Mouse (Mus musculus) thymus, adult 2 months (tissue): ENCODE measurements around the gene Cldn14. TPM values are rescaled to one million over a fixed set of nuclear protein-coding genes. Genes with fewer than 3 reads are reported as not detected.
"Not testable (repeated sequence)": the region's sequence is repeated elsewhere in the genome, so short reads cannot be mapped to it uniquely, and the experiment has no call there.

Experiments used
- DNase-seq: peaks from one replicate; pipeline ENCODE4 v3.0.0; 2021
- H3K27ac ChIP-seq: fragments of 200-500 bp; 2 replicates; pipeline ENCODE4 v1.5.1; 2012; ENCODE audit warnings: low read length, control low read depth; ENCODE audit not compliant: control insufficient read depth, insufficient read depth
- H3K27me3 ChIP-seq: fragments of 200-500 bp; 2 replicates; pipeline ENCODE4 v1.6.1; 2012; ENCODE audit warnings: mild to moderate bottlenecking, low read length, moderate library complexity, mixed read lengths; ENCODE audit not compliant: control insufficient read depth, insufficient read depth
- H3K36me3 ChIP-seq: fragments of 200-500 bp; 2 replicates; pipeline ENCODE4 v1.6.1; 2012; ENCODE audit warnings: mild to moderate bottlenecking, low read length, moderate library complexity; ENCODE audit not compliant: control insufficient read depth, insufficient read depth
- H3K4me1 ChIP-seq: fragments of 200-500 bp; replicated peaks from 2 replicates; pipeline ENCODE4 v1.6.1; 2012; ENCODE audit warnings: low read length; ENCODE audit not compliant: control insufficient read depth, insufficient read depth
- H3K4me3 ChIP-seq: fragments of 200-500 bp; 2 replicates; pipeline ENCODE4 v1.5.1; 2012; ENCODE audit warnings: mild to moderate bottlenecking, low read length, control low read depth, moderate library complexity; ENCODE audit not compliant: control insufficient read depth, insufficient read depth
- CTCF ChIP-seq: fragments of 200-500 bp; IDR thresholded peaks from 2 replicates; pipeline ENCODE4 v1.5.1; 2012; ENCODE audit warnings: mild to moderate bottlenecking, control low read depth, low read length, moderate library complexity, borderline replicate concordance; ENCODE audit not compliant: control insufficient read depth, poor library complexity, insufficient read depth; ENCODE audit errors: extremely low read depth
- POLR2A ChIP-seq: fragments of 200-500 bp; IDR thresholded peaks from 2 replicates; pipeline ENCODE4 v1.6.1; 2012; ENCODE audit warnings: mild to moderate bottlenecking, low read length, control low read depth, moderate library complexity; ENCODE audit not compliant: control insufficient read depth, poor library complexity, insufficient read depth; ENCODE audit errors: extremely low read depth
- WGBS: fragments of 180-500 bp; shearing (Covaris S2); methylation state at CpG from one replicate; pipeline ENCODE4 v1.1.7; 2018; 5-methylcytosine and 5-hydroxymethylcytosine counted together
- polyA plus RNA-seq: library from polyadenylated mRNA; depleted of rRNA; stranded (reverse); fragments of >200 nt; gene quantifications from 2 replicates; pipeline ENCODE4 v1.2.3, GENCODE M21; 2012

The Cldn14 gene
- polyA plus RNA-seq, 1 experiment = 0.26 TPM

DNA sequence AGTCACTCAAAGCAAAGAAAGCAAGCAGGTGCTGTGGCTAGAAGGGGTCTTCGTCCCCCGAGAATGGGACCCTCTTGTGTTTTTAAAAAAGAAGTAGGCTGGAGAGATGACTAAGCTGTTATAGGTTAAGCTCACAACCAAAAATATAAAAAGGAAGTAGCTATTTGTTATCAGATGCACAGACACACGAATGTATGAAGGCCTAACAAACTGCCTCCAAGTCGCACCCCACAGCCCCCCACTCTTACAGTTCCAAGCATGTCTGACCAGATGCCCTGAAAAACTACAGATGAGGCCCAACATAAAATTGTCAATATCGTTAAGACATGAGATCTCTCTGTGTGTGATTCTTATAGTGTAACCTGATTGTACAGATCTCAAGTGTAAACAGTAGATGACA is 23.6 kb upstream of the Cldn14 start:
- no peaks in the 10 kb centered on the region for H3K4me1 ChIP-seq
- no peaks in the 10 kb centered on the region for H3K36me3 ChIP-seq
- no peaks in the 10 kb centered on the region for H3K27me3 ChIP-seq
- 14% methylated on average over 5 of the region's 5 CpGs for WGBS
- no peak overlapping the region for H3K4me3 ChIP-seq
- TF ChIP-seq CTCF (no peak), POLR2A (no peak)
- no peak overlapping the region for H3K27ac ChIP-seq
- no peak for DNase-seq

GRCm38 (mm10) chr16:94023352-94024280 is 15.0 kb upstream of the Cldn14 start:
- Histone ChIP-seq H3K27ac (no peak overlapping the region), H3K4me1 (no peaks in the 10 kb centered on the region), H3K4me3 (no peak overlapping the region), H3K36me3 (no peaks in the 10 kb centered on the region), H3K27me3 (no peaks in the 10 kb centered on the region)
- TF ChIP-seq CTCF = no peak
- no peak for TF ChIP-seq POLR2A
- no peak for DNase-seq
- WGBS = 64% methylated on average over 28 of the region's 28 CpGs

GRCm38 (mm10) chr16:94019725-94020124 is 11.1 kb upstream of the Cldn14 start:
- 68% methylated on average over 8 of the region's 8 CpGs for WGBS
- H3K27me3 ChIP-seq, H3K4me1 ChIP-seq, H3K36me3 ChIP-seq, H3K27ac ChIP-seq, H3K4me3 ChIP-seq: not testable (repeated sequence)
- DNase-seq = peak; percentile 22
- TF ChIP-seq CTCF = peak; percentile 28; the same call in 1 of the 2 replicates

- Histone ChIP-seq H3K27ac (no peak overlapping the region), H3K4me3 (no peak overlapping the region), H3K4me1 (no peaks in the 10 kb centered on the region), H3K36me3 (no peaks in the 10 kb centered on the region), H3K27me3 (no peaks in the 10 kb centered on the region)
- TF ChIP-seq POLR2A (no peak), CTCF (no peak)
- WGBS = 88% methylated on average over 4 of the region's 4 CpGs
- no peak for DNase-seq
These were observed 9.3 kb upstream of the Cldn14 start for GRCm38 (mm10) chr16:94017953-94018352.

DNA sequence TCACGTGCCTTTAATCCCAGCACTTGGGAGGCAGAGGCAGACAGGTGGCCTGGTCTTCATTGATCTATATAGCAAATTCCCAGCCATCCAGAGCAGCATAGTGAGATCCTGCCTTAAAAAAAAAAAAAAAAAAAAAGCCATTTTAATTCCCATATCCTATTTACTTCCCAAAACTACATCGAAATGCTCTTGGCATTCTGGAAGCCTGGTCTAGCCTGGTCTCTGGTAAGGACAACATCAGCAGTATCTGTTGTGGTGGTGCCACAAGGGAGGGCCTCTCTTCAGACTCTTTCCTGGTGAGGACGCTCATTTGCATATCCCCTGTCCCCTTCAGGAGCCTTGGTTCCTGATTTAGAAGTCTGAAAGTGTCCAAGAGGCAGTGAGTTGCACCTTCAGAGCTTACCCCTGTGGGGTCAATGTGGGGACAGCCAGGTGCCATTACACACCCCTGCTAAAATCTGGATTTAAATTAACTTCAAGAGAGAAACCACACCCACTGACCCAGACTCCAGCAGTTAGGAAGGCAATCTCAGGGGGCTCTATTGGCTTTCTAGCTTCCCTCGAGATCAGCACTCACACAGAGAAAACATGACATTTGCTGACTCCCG is 6.0 kb upstream of the Cldn14 start:
- no peaks in the 10 kb centered on the region for H3K4me1 ChIP-seq
- H3K4me3 ChIP-seq = no peak overlapping the region
- no peaks in the 10 kb centered on the region for H3K27me3 ChIP-seq
- no peak for DNase-seq
- no peak for TF ChIP-seq CTCF
- no peak for TF ChIP-seq POLR2A
- WGBS = 90% methylated on average over 5 of the region's 5 CpGs
- no peak overlapping the region for H3K27ac ChIP-seq
- H3K36me3 ChIP-seq = no peaks in the 10 kb centered on the region

DNA sequence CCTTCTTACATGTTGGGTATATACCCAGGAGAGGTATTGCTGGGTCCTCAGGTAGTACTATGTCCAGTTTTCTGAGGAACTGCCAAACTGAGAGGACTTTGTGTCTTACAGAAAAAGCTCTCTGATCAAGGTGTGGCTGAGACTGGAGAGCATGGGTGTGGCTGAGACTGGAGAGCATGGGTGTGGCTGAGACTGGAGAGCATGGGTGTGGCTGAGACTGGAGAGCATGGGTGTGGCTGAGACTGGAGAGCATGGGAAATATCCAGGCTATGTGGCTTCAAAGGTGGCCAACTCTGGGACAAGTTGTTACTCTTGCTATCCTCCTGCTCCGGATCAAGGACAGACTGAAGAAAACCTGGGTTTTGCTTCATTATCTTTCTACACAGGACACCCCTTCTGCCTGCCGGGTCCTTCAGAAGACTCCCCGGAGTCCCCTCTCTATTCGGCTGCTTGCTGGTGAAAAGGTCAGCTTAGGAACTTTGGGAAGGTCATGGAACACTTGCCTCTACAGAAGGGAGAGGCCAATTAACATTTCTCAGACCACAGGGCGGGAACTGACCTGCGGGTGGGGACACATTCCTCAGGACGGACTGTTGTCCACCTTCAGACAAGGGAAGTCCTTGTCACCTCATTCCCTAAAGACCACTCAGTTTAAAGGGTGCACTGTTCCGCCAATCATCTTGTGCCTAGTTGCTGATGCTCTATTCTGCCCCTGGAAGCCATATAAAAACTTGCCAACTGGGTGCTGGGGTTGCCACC is 4.9 kb upstream of the Cldn14 start:
- not testable (repeated sequence) for H3K27ac ChIP-seq, H3K36me3 ChIP-seq, H3K4me1 ChIP-seq, DNase-seq, H3K27me3 ChIP-seq, H3K4me3 ChIP-seq
- WGBS = 98% methylated on average over 8 of the region's 8 CpGs

- H3K27ac ChIP-seq = no peak overlapping the region
- H3K27me3 ChIP-seq = no peaks in the 10 kb centered on the region
- no peaks in the 10 kb centered on the region for H3K4me1 ChIP-seq
- DNase-seq = no peak
- H3K36me3 ChIP-seq = no peaks in the 10 kb centered on the region
- WGBS = under 1% methylated on average over 5 of the region's 5 CpGs
- H3K4me3 ChIP-seq = no peak overlapping the region
- no peak for TF ChIP-seq POLR2A
- no peak for TF ChIP-seq CTCF
These were observed 2.6 kb upstream of the Cldn14 start for GRCm38 (mm10) chr16:94011224-94011623.
